Mouse (Mus musculus): ENCODE data around the gene Nprl3.

DNA sequence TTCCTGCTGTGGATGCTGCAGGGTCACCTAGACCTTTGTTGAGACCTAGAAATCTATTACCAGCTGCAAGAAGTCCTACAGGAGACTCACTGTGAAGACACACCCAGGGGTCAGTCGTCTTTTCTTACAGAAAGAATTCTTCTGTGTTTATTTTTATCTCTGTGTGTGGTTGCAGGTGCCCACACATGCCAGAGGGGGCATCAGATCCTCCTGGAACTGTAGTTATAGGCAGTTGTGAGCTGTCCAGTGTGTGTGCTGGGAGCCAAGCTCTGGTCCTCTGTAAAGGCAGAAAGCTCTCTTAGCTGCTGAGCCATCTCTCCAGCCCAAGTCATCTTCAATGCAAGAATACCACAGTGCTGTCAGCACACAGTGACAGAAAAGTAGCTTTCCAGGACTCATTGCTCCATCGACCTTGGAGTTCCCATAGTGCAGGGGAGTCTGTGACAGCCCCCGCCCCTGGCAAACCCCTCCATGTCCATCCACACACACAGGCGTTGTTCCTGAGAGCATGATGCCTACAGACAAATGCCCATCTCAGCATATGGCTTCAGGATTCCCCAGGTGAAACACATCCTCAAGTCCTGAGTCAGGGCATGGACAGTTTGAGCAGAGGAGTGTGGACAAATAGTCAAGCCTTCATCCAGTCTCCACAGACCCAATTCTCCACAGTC, 44.1 kb downstream of the Nprl3 start:
- no peak for TF ChIP-seq POLR2A (IDR thresholded peaks at IDR 0.05; ENCODE audit: insufficient read depth, low read depth, low read length)
- peak; percentile 21; the same call in 1 of the 2 replicates for TF ChIP-seq CTCF (IDR thresholded peaks at IDR 0.05)
